Mouse (Mus musculus) right cerebral cortex, postnatal 36 days (tissue): ENCODE data around the gene Gm42421.

Experiments
- DNase-seq, 2 experiments: peaks; one replicate each; pipeline ENCODE4 v3.0.0; 2022; ENCODE audit warnings: low spot score in 2 of 2, mixed read lengths in 1 of 2

Gm42421 gene

DNA sequence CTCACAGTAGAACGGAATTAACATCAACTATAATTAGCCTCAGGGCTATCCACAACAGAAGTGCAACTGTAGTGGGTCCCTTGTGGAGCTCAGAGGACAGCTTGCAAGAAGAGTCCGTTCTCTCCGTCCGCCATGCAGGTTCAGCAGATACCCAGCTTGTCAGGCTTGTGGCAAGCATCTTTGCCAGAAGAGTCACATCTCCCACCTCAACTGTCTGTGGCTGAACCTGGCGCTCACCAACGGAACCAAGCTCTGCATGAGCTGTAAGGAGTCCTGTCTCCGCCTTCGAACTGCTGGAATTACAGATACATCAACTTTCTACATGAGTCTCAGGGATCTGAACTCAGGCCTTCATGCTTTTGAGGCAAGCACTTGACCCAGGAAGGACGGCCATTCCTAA, 8.2 kb downstream of the Gm42421 start:
- DNase-seq = no peak

DNA sequence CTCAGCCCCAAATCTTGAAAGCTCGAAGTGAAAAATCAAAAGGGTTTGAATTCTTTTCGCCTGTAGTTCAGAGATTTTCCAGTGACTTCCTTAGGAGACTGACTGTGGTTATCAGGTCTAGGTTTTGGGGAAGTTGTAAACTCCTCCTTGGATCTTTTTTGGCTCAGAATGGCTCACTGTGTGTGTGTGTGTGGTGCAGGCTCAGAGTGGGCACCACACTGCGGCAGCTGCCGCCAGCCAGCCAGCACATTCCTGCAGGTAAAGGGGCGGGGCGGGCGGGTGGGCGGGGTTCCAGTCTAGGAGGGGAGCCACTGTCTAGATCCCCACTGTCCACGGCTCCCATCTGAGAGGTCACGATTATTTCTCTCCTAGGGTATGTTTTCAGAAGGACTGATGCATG, 13.6 kb downstream of the Gm42421 start:
- no peak for DNase-seq

DNA sequence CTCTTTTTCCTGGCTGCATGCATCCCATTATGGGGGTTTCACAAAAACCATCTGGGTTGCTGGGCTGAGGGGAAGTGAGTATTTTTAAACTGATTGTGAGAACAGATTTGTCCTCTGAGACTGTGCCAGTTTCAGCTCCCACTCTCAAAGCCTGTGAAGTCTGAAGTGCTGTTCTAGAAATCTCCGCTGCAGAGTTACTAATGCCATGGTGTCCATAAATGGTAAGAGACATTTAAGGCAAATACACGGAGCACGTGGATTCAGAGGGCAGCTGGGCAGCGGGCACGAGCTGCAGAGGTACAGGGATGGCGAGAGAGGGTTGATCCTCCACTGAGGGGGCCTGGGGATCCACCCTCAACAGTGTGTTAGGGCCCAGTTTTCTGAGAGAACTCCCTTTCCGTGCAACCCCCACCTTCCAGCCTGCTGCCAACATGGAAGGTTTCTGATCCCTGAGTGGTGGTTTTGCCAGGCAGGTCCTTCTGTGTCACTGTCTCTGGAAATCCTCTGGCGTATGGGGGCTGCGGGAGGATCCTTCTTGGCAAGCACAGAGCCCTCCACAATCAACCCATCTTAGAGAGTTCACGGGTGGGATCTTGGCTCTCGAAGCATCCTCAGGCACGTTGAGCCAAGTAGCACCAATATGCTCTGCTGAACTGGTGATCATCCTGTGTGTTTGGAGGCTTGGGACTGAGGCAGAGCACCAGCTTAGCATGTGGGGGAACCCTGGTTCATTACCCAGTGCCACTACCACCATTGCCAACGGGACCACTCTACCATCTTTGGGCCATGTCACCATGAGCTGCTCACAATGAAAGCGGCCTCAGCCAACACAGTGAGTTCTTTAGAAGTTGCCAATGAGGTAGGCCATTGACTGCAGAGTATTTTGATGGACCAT, 15.5 kb downstream of the Gm42421 start:
- peak; percentile 80 to 89 for DNase-seq

DNA sequence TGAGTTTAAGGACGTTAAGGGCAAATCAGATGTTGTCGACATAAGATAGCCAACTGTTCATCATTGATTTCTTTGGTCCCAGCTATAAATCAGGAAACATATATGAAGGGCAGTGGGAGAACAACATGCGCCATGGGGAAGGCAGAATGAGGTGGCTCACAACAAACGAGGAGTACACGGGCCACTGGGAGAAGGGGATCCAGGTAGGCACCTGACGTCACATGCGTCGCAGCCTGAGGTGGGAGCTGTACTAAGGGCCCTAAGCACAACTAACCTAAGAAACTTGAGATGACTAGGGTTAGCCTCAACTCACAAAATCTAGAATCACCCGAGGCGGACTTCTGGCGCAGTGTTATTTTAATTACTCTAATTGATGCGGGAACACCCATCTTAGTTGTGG, 20.4 kb downstream of the Gm42421 start:
- no peak for DNase-seq

- no peak for DNase-seq
Observed at GRCm38 (mm10) chr5:143950016-143950415, 22.0 kb downstream of the Gm42421 start.

DNA sequence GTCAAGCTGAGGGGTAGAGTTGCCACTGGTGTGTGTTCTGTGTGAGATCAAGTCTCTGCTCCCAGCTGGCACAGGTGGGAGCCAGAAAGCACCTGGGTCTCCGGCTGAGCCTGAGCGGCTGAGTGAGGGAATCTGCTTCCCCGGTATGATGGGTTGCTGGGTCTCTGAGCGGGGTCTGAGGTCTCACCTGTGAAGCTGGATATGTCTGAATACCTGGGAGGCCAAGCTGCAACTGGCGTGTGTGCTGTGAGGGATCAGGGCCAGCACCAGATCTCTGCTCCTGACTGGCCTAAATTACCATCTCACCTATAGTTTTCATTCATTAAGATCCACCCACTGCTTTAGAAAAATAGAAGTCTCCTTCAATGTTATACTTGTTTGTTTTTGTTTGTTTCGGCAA, 29.1 kb downstream of the Gm42421 start:
- no peak for DNase-seq

DNA sequence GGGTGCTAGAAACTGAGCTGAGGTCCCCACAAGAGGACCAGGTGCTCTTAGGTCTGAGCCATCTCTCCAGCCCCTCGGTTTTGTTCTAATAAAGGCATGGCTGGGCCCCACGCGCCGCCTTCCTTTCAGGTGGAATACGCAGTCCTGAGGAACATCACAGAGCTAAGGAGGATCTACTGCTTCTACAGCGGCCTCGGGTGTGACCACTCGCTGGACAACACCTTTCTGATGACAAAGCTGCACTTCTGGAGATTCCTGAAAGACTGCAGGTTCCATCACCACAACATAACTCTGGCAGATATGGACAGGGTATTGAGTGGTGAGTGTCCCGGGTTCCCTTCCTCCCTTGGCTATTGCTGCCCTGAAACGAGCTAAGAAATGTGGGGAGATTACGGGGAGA, 31.6 kb downstream of the Gm42421 start:
- no peak for DNase-seq

- no peak for DNase-seq
Observed at GRCm38 (mm10) chr5:143961176-143961575, 33.2 kb downstream of the Gm42421 start.

DNA sequence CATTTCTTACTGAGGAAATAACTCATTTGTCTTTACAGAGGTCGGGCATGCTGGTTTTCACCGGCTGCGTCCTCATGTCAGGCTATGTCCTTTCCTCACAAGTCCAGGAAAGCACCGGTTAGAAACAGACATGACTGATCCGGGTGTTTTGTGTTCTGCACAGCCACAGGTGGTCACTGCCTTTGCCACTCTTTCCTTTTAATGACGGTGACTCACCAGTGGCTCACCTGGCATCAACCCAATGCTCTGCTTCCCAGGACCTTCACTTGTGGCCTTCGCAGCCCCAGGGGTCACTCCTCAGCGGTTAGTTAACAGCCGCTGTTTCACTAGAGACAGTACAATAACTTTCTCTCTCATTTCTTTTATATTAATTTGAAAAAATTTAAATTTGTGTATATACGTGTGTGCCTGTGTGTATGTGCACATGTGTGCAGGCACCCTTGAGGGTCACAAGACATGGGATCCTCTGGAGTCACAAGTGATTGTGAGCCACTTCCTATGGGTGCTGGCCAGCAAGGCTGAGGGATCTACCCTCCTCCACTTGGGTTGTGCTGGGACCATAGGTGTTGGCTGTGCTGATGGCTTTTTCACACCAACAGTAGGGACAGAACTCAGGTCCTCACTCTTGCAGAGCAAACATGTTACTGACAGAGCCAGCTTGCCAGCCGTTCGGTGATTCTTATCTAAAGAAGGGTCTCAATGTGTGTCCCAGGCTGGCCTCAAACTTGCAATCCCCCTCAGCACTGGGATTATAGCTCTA, 37.8 kb downstream of the Gm42421 start:
- no peak for DNase-seq

DNA sequence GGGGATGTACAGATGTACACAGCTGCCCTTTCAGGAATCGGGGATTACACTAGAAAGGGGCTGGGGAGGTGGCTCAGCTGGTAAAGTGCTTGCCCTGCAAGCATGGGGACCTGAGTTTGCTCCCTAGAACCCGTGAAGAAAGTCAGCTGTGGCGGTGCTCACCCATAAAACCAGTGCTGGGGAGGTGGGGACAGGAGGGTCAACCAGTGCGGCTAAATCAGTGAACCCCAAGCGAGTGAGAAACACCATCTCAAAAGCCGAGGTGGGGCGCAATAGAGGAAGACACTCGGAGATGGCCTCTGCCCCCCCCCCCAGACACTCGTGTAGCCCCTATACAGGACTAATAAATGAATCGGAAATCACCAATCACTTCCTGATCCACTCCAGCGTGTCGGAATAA, 38.7 kb downstream of the Gm42421 start:
- DNase-seq = no peak

DNA sequence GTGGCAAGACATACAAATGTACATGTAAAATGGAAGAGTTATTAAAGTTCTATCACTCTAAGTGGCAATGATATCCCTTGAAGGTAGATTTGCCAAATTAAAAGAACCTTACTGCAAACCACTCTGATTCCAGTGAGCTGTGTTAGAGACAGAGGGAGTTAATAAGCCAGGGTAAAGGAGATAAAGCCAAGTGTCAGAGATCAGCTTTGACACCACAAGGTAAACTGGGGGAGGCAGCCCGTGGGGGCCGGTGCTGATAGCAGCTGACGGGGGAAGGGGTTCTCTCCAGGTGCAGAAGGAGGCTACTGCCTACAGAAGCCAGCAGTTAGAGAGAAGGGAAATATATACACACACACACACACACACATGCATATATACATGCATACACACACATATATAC, 44.7 kb downstream of the Gm42421 start:
- DNase-seq = no peak

- no peak for DNase-seq
Observed at GRCm38 (mm10) chr5:143974931-143975630, 47.1 kb downstream of the Gm42421 start.

GRCm38 (mm10) chr5:143975631-143975933, 47.6 kb downstream of the Gm42421 start:
- no peak for DNase-seq

DNA sequence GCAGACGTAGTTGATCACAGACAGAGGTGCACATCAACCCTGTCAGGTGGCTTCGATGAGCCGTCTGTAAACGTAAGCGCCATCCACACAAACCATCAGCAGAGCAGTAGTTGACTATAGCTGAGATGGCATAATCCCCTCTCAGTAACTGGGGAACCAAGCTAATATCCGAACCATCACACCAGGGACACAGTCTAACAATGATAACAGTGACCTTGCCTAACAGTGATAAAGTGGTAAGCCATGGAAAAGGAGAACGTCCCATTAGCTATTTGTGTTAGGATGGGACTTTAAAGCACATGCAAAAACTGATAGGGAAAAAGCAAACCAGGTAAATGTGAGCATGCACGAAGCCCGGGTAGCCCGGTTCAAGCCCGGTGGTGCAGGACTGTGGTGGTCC, 48.3 kb downstream of the Gm42421 start:
- DNase-seq = no peak

DNA sequence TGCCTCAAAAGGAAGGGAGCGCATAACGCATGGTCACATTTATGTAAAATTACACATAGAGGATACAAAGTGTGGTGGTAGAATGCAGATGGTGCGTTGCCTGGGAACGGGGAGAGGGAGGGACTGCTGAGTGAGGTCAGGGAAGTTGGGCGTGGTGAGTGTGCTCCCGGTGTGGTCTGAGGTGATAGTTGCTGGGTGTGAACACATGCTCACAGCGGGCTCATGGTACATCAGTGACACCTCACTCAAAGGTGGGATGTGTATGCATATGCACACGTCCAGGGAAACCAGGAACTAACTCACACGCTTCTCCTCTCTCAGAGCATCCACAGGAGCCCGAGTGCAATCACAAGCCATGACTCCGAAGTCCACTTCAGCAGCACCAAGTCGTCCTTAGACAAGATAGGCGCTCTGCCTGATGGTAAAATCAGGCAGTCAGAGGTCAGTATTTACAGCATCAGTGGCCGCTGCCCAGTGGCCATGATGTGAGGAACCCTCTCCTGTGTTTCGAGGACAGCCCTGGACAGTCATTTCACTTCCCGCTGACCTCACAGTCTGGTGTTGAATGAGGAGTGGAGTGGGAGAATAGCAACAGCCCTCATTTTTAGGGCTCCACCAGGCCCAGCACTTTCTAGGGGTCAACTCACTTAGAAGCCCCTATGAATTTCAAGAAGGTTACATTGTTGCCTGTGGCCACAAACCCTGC, 48.9 kb downstream of the Gm42421 start:
- no peak for DNase-seq

DNA sequence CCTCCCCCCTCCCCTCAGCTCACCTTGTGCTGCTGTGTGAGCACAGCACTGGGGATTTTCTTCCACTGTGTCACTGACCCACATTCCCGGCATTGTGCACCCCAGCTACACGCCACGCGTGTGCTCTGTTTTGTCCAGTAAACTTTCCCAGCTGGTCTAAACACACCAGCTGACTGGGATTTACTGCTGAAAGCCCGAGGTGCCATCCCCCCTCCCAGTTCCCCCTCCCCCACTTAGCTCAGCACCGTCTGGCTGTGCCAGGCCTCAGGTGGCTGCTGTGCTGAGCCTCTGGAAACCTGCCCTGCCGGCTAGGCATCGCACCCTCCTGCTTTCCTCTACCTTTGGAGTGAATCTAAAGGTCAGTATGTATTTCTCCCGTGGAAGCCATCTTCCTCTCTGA, 52.9 kb downstream of the Gm42421 start:
- DNase-seq = no peak

- no peak for DNase-seq
Observed at GRCm38 (mm10) chr5:143982361-143982760, 54.4 kb downstream of the Gm42421 start.

DNA sequence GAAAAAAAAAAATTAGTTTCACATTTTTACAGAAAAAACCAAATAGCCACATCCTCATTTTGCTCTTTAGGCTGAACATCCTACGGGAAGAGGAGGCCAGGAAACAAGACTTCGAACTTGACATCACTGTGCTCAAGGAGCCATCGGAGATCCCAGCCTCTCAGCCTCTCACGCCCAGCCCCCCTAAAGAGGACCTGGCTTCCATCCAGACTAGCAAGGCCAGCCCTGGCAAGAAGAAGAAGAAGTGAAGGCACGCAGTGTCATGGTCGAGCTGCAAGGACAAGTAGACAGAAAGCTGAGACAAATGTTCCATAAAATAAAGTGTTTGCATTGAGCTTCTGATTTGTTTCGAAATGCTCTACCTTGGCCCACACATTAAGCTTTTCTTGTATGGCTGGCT, 57.4 kb downstream of the Gm42421 start:
- no peak for DNase-seq
